Mouse (Mus musculus) cerebellum, adult 2 months (tissue): ENCODE measurements around the gene Iqce.

ENCODE experiments used
- CTCF ChIP-seq: fragments of 200-500 bp; IDR thresholded peaks from 2 replicates; pipeline ENCODE4 v1.5.1; 2011; ENCODE audit warnings: low read depth, mild to moderate bottlenecking, control low read depth, low read length, moderate library complexity, borderline replicate concordance; ENCODE audit not compliant: insufficient read depth
- POLR2A ChIP-seq: fragments of 200-500 bp; IDR thresholded peaks from 2 replicates; pipeline ENCODE4 v1.6.1; 2011; ENCODE audit warnings: low read length, control low read depth, borderline replicate concordance; ENCODE audit not compliant: insufficient read depth

- no peak for TF ChIP-seq CTCF
- TF ChIP-seq POLR2A = no peak
These were observed 62.9 kb downstream of the Iqce start for GRCm38 (mm10) chr5:140639312-140639711.
